ENCODE assay signal across 8 mouse cellular contexts in the genomic region with DNA sequence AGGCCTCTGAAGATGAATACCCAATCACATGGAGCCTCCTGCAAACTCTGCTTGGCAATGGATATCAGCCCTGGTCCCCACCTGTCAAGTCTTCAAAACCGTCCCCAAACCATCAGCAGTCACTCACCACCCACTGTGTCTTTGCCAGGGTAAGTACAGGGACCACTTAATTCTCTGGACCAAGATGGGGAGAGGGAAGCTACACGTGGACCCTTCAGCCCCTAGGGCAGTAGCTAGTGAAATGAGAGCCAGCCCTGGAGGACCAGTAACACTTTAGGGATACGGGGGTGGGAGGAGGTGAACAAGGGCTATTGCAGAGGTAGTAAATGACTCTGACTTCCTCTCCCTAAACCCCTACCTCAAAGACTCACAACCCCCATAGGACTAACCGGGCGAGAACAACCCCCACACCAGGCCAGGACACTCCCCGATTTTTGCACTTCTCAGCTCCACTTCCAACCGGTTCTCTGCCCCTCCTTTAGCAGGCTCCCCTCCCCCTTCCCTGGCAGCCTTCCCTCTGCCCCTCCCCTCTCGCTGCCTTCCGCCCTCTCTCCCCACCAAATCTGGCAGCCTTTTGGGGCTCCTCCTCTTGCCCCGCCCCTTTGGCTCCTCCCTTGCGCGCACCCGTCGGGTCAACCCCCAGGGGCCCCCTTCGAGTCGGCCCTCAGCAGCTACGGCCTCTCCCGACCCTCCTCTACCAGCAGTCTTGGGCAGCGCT. TPM values are rescaled to one million over a fixed set of nuclear protein-coding genes. Genes with fewer than 3 reads are reported as not detected.
DNase-seq lines count a peak whose midpoint lies in the region; ATAC-seq and TF ChIP-seq lines count a peak whose summit lies in the region.

No protein-coding gene starts in this region.

- H3K4me3 ChIP-seq in MEL (ENCODE audit: control insufficient read depth in 1 of 2, insufficient read depth in 1 of 2, low read depth in 2 of 2, low read length in 2 of 2) = peak overlapping the region; percentile 19 to 44; a peak in 3 of 4 replicates
- peak overlapping the region; percentile 76 for H3K4me3 ChIP-seq in hindbrain, embryonic 11.5 days (ENCODE audit: low read depth, low read length)
- peak overlapping the region; percentile 61 for H3K4me3 ChIP-seq in lung, postnatal 0 days (ENCODE audit: low read depth, low read length)

- no peak for TF ChIP-seq POLR2A in MEL (IDR thresholded peaks at IDR 0.05; ENCODE audit: control insufficient read depth in 1 of 2, insufficient read depth in 1 of 2, low read depth in 1 of 2, low read length in 2 of 2, poor library complexity in 1 of 2)

- WGBS in hindbrain, embryonic 11.5 days = 3% methylated on average over 18 of the region's 19 CpGs
- 4% methylated on average over 19 of the region's 19 CpGs for WGBS in lung, postnatal 0 days

- no peak overlapping the region for H3K9ac ChIP-seq in MEL (ENCODE audit: control insufficient read depth, low read depth, low read length, poor library complexity, severe bottlenecking)
- H3K9ac ChIP-seq in hindbrain, embryonic 11.5 days (ENCODE audit: low read depth, low read length) = peak overlapping the region; percentile 67
- H3K9ac ChIP-seq in lung, postnatal 0 days (replicated peaks; ENCODE audit: low read depth) = 0 out of 2 replicates have a peak overlapping the region, but pooled peaks have one; percentile 19

- peak; percentile 92 for ATAC-seq in hindbrain, embryonic 11.5 days (ENCODE audit: low FRiP score)
- peak; percentile 91 for ATAC-seq in lung, postnatal 0 days

- peak overlapping the region; percentile 46 for H3K4me2 ChIP-seq in hindbrain, embryonic 11.5 days (replicated peaks; ENCODE audit: low read depth, low read length)
- H3K4me2 ChIP-seq in lung, postnatal 0 days (replicated peaks; ENCODE audit: low read depth, low read length) = peak overlapping the region; percentile 82

- TF ChIP-seq EP300 in MEL (IDR thresholded peaks at IDR 0.05; ENCODE audit: low read depth in 1 of 2, low read length in 2 of 2) = no peak
- TF ChIP-seq EP300 in lung, postnatal 0 days (IDR thresholded peaks at IDR 0.05) = peak; percentile 49; the same call in 1 of the 2 replicates

- peaks cover 0 to 2% of the 10 kb centered on the region in 2 experiments; a peak in 1 of 4 replicates for H3K27me3 ChIP-seq in MEL (ENCODE audit: control insufficient read depth in 1 of 2, insufficient read depth in 2 of 2, low read length in 2 of 2)
- H3K27me3 ChIP-seq in hindbrain, embryonic 11.5 days (ENCODE audit: control insufficient read depth, insufficient read depth, low read length) = peaks cover 13% of the 10 kb centered on the region
- no peaks in the 10 kb centered on the region for H3K27me3 ChIP-seq in lung, postnatal 0 days (replicated peaks; ENCODE audit: insufficient read depth, low read length)

- H3K27ac ChIP-seq in MEL (ENCODE audit: control insufficient read depth, low read depth, low read length) = no peak overlapping the region
- H3K27ac ChIP-seq in hindbrain, embryonic 11.5 days (ENCODE audit: low read depth, low read length) = peak overlapping the region; percentile 67
- peak overlapping the region; percentile 90 for H3K27ac ChIP-seq in lung, postnatal 0 days (ENCODE audit: low read length)

- DNase-seq in MEL (ENCODE audit: low read depth, low spot score) = peak; percentile 80
- peak; percentile 95 for DNase-seq in cerebellum, adult 11-12 months
- peak; percentile 69 to 89 for DNase-seq in frontal cortex, adult 2 months (ENCODE audit: extremely low spot score in 1 of 2, low spot score in 1 of 2)
- DNase-seq in hindbrain, embryonic 11.5 days (ENCODE audit: low spot score) = peak; percentile 95
- DNase-seq in layer of hippocampus, adult 9-11 months = peak; percentile 93
- peak; percentile 97 for DNase-seq in lung, postnatal 0 days (ENCODE audit: low spot score)
- DNase-seq in ovary, postnatal 36 days (ENCODE audit: low spot score) = peak; percentile 96
- DNase-seq in thymus, postnatal 36 days = peak; percentile 92 to 94

- H3K4me1 ChIP-seq in MEL (ENCODE audit: control insufficient read depth in 1 of 2, insufficient read depth in 2 of 2, low read length in 2 of 2) = no peaks in the 10 kb centered on the region
- H3K4me1 ChIP-seq in hindbrain, embryonic 11.5 days (replicated peaks; ENCODE audit: control insufficient read depth, insufficient read depth, low read length) = no peaks in the 10 kb centered on the region; the same call in none of the 2 replicates
- H3K4me1 ChIP-seq in lung, postnatal 0 days (ENCODE audit: insufficient read depth, low read depth, low read length) = peaks cover 5% of the 10 kb centered on the region; the same call in 1 of the 2 replicates

- TF ChIP-seq CTCF in MEL (IDR thresholded peaks at IDR 0.05 in 2 of 3, conservative IDR thresholded peaks at IDR 0.05 in 1 of 3; ENCODE audit: control insufficient read depth in 1 of 3, insufficient read depth in 1 of 3, low read depth in 2 of 3, low read length in 3 of 3, poor library complexity in 1 of 3, severe bottlenecking in 1 of 3) = no peak
- TF ChIP-seq CTCF in lung, postnatal 0 days (IDR thresholded peaks at IDR 0.05) = peak; percentile 15; the same call in 1 of the 2 replicates

- H3K9me3 ChIP-seq in MEL (replicated peaks; ENCODE audit: insufficient read depth, low read length) = no peaks in the 10 kb centered on the region
- no peaks in the 10 kb centered on the region for H3K9me3 ChIP-seq in hindbrain, embryonic 11.5 days (ENCODE audit: control insufficient read depth, low read length)
- no peaks in the 10 kb centered on the region for H3K9me3 ChIP-seq in lung, postnatal 0 days (ENCODE audit: low read length)

- no peaks in the 10 kb centered on the region for H3K79me2 ChIP-seq in MEL (ENCODE audit: control insufficient read depth, insufficient read depth, low read length, poor library complexity)

- no peak for TF ChIP-seq RAD21 in MEL (IDR thresholded peaks at IDR 0.05; ENCODE audit: low read depth, low read length)

- no peaks in the 10 kb centered on the region for H3K36me3 ChIP-seq in MEL (ENCODE audit: control insufficient read depth in 1 of 2, insufficient read depth in 2 of 2, low read length in 2 of 2)
- H3K36me3 ChIP-seq in hindbrain, embryonic 11.5 days (ENCODE audit: control insufficient read depth, insufficient read depth, low read length) = 0 out of 2 replicates have a peak, but pooled peaks cover 3% of the 10 kb centered on the region
- peaks cover 20% of the 10 kb centered on the region for H3K36me3 ChIP-seq in lung, postnatal 0 days (ENCODE audit: insufficient read depth, low read length)

TF ChIP-seq in MEL, 35 proteins besides CTCF, POLR2A, EP300 and RAD21:
- TF ChIP-seq ETS1 (IDR thresholded peaks at IDR 0.05; ENCODE audit: low read depth, low read length) (no peak), MAZ (IDR thresholded peaks at IDR 0.05; ENCODE audit: low read depth, low read length) (peak; percentile 62; the same call in 1 of the 2 replicates)

RNA-seq across cellular contexts. Expression of gene Zfp467, which starts 1.9 kb away (rescaled TPM):
- total RNA-seq in MEL (2012; rRNA removed) = 0.85 and 1.0 TPM in 2 replicates
- 1 to 10 TPM in 1 of 2 experiments, not detected in 1; 5.7 TPM for polyA plus RNA-seq in MEL (2012; ENCODE audit: insufficient read depth in 1 of 2, insufficient read length in 2 of 2, low read depth in 1 of 2, low replicate concordance in 2 of 2, missing spikeins in 1 of 2)
- polyA plus RNA-seq in frontal cortex, adult 2 months (2012; rRNA removed) = 40.7 and 41.4 TPM in 2 replicates
- 13.3 and 14.9 TPM in 2 replicates for polyA plus RNA-seq in hindbrain, embryonic 11.5 days (2014; fragmentation: Nextera tagmentation; extraction: Ambion mirVana)
- polyA plus RNA-seq in lung, postnatal 0 days (2015; fragmentation: Nextera tagmentation; extraction: Ambion mirVana) = 31.5 and 34.6 TPM in 2 replicates

RNA-seq across cellular contexts. Expression of gene Sspo, which starts 4.3 kb away (rescaled TPM):
- total RNA-seq in MEL (2012; rRNA removed) = not detected in 2 replicates
- polyA plus RNA-seq in MEL (2012; ENCODE audit: insufficient read depth in 1 of 2, insufficient read length in 2 of 2, low read depth in 1 of 2, low replicate concordance in 2 of 2, missing spikeins in 1 of 2) = not detected
- 2.0 and 2.2 TPM in 2 replicates for polyA plus RNA-seq in frontal cortex, adult 2 months (2012; rRNA removed)
- 0.05 and 0.17 TPM in 2 replicates for polyA plus RNA-seq in hindbrain, embryonic 11.5 days (2014; fragmentation: Nextera tagmentation; extraction: Ambion mirVana)
- 0.31 and 0.64 TPM in 2 replicates for polyA plus RNA-seq in lung, postnatal 0 days (2015; fragmentation: Nextera tagmentation; extraction: Ambion mirVana)

RNA-seq across cellular contexts. Expression of gene Krba1, which starts 48.4 kb away (rescaled TPM):
- 4.8 and 4.9 TPM in 2 replicates for total RNA-seq in MEL (2012; rRNA removed)
- polyA plus RNA-seq in MEL (2012; ENCODE audit: insufficient read depth in 1 of 2, insufficient read length in 2 of 2, low read depth in 1 of 2, low replicate concordance in 2 of 2, missing spikeins in 1 of 2) = 1 to 10 TPM in 1 of 2 experiments, not detected in 1; 8.7 TPM
- 44.5 and 48.0 TPM in 2 replicates for polyA plus RNA-seq in frontal cortex, adult 2 months (2012; rRNA removed)
- polyA plus RNA-seq in hindbrain, embryonic 11.5 days (2014; fragmentation: Nextera tagmentation; extraction: Ambion mirVana) = 16.0 and 19.1 TPM in 2 replicates
- polyA plus RNA-seq in lung, postnatal 0 days (2015; fragmentation: Nextera tagmentation; extraction: Ambion mirVana) = 7.6 and 8.4 TPM in 2 replicates
